Mouse (Mus musculus) cerebellum, adult 2 months (tissue): ENCODE measurements around the gene Fetub.

ENCODE experiments used
- CTCF ChIP-seq: fragments of 200-500 bp; IDR thresholded peaks from 2 replicates; pipeline ENCODE4 v1.5.1; 2011; ENCODE audit warnings: low read depth, mild to moderate bottlenecking, control low read depth, low read length, moderate library complexity, borderline replicate concordance; ENCODE audit not compliant: insufficient read depth
- POLR2A ChIP-seq: fragments of 200-500 bp; IDR thresholded peaks from 2 replicates; pipeline ENCODE4 v1.6.1; 2011; ENCODE audit warnings: low read length, control low read depth, borderline replicate concordance; ENCODE audit not compliant: insufficient read depth

DNA sequence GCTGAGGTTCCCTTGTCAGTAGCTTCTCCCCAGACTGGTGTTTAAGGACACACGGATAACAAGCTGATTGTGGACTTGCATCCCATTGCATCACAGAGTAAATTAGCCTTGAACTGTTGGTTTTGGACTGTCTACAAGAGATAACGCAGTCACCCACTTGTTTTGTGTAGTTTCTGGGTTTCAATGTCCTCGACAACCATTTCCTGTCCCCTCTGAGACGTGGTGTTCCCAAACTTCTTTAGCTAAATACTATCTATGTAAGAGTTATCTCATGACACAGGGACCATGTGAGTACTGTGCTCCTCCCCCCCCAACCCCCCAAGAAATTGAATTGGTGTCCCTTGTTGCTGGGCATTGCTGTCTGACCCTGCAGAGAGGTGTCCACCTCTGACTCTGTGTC, 36.6 kb upstream of the Fetub start:
- TF ChIP-seq POLR2A (no peak), CTCF (no peak)
